Mouse (Mus musculus): Measurements from ENCODE around the gene Gstp3. TPM values are rescaled to one million over a fixed set of nuclear protein-coding genes. Genes with fewer than 3 reads are reported as not detected.
A peak's percentile ranks its signal among the peaks of the same experiment; 100 is the strongest.
"Not testable (repeated sequence)": the region's sequence is repeated elsewhere in the genome, so short reads cannot be mapped to it uniquely, and the experiment has no call there.

Gene Gstp3
- total RNA-seq, 2 experiments from 2014 or later = not detected

DNA sequence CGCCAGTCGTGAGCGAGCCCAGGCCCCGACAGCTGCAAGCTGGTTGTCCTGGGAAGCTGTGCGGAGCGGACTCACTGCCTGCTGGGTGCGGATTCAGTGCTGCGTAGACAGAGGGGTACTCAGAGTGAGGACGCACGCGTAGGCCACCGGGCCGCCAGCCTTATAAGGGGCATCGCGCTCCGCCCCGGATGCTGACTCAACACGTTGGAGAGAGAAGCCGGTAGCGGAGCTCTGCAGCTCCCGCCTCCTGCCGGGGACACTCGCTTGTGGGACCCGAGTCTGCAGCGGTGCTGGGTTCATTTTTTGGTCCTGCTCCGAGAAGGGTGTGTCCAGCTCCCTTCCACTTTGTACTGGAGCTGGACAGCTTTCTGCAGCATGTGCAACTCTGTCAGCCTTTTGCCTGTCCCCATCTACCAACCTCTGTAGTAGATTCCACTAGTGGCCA lies 21.6 kb downstream of the Gstp3 start, which contains the start of gene Gstp1:
Gstp1 (minus strand) TSS at position 198 of the 445 bp plus-strand sequence.
- Histone ChIP-seq H3K27ac (peak within 1 kb of the TSS; percentile 94), H3K4me3 (peak within 1 kb of the TSS; percentile 84)
- DNase-seq = peak; percentile 95
- intact Hi-C loops (cut with DNase I) = no loop called here
- TF ChIP-seq CTCF (IDR thresholded peaks at IDR 0.05) = peak; percentile 36; the same call in 1 of the 2 replicates

DNA sequence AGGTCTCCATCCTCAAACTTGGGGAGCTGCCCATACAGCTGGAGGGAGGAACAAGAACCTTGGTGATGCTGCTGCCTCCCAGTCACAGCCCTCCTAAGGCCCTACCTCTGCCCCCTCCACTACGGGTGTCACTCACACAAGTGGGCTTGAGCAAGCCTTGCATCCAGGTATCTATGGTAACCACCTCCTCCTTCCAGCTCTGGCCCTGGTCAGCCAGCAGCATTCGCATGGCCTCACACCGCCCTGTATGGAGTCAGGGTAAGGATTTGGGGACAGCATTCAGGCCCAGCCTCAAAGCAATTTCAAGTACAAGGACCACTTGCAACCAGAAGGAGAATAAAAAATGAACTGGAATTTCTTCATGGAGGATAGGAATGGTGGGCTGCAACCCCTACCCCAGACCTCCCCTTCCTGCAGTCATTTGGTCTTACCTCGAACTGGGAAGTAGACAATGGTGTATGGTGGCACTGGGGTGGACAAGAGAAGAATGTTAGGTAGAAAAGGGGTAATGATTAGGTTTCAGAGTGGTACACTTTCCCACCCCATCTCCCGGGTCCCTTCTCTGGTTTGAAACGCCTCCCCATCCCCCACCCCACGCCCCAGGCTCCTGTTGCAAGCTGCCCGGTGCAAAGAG lies 22.1 kb downstream of the Gstp3 start:
- DNase-seq; intact Hi-C loops (cut with DNase I): not testable (repeated sequence)
- peak overlapping the region; percentile 84 for H3K4me3 ChIP-seq
- H3K27ac ChIP-seq = peak overlapping the region; percentile 94

DNA sequence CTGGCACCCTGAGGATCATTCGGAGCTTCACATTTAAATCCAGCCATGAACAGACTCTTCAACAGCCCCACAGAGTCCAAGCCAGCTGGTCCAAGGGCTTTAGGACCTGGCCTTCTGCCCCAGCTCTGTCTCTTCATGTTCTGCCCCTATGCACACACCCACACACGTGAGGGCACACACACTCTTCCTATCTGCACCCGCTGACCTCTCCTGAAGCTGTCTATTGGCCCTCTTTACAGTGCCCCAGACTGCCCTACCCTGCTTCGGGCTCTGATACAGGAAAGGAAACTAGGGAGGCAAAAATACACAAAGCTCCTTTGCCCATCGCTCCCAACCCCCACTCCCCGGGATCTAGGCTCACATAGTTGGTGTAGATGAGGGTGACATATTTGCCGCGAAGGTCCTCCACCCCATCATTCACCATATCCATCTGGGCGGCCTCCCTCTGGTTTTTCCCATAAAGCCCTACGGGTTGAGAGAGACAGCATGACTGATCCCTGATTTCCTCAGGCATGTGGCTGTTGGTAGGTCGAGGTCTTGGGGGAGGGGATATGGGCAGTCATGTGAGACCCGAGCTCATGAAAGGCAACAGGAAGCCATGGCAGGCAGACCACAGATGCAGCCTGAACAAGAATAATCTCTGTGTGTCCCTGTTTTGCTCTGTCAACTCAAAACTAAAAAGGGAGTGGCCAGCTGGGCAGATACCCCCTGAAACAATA lies 22.9 kb downstream of the Gstp3 start:
- TF ChIP-seq CTCF (IDR thresholded peaks at IDR 0.05) = no peak
- H3K4me3 ChIP-seq = peak overlapping the region; percentile 28
- H3K27ac ChIP-seq = no peak overlapping the region
- DNase-seq = no peak
- intact Hi-C loops (cut with DNase I) = no loop called here

GRCm38 (mm10) chr19:4033742-4034141 lies 25.6 kb downstream of the Gstp3 start:
- Histone ChIP-seq H3K27ac (no peak overlapping the region), H3K4me3 (no peak overlapping the region)
- no peak for DNase-seq
- intact Hi-C loops (cut with DNase I) = no loop called here
- no peak for TF ChIP-seq CTCF (IDR thresholded peaks at IDR 0.05)

DNA sequence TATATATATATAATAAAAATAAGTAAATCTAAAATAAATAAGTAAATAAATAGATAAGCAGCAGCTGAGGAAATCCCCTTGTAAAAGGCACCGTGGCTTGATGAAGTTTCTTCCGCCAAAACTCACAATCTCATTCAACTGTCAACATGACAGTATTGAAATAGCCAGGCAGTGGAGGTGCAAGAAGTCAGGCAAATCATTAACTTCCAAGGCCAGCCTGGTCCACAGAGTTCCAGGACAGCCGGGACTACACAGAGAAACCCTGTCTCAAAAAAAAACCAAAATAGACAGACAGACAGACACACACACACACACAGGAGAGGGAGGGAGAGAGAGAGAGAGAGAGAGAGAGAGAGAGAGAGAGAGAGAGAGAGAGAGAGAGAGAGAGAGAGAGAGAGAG lies 26.1 kb downstream of the Gstp3 start:
- no peak overlapping the region for H3K4me3 ChIP-seq
- intact Hi-C loops (cut with DNase I) = no loop called here
- no peak for DNase-seq
- no peak overlapping the region for H3K27ac ChIP-seq
- no peak for TF ChIP-seq CTCF (IDR thresholded peaks at IDR 0.05)

DNA sequence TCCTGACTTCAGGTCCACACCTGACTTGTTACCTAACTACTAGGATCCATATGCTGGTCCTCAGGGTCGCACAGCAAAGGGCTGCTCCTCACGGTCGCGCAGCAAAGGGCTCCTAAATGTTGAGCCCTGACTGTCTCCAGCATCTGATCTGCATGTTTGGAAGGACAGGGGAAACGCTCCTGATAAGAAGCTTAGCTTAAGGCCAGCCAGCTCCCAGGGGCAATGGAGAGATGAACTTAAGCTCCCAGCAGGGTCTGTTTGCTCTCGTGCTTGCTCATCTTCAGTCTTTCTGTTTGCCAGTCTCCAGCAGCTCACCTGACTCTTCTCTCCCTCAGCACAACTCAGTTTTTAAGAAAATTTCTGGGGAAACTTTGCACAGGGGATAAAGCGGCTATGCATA lies 26.7 kb downstream of the Gstp3 start:
- no peak for TF ChIP-seq CTCF (IDR thresholded peaks at IDR 0.05)
- intact Hi-C loops (cut with DNase I) = no loop called here
- H3K4me3 ChIP-seq = no peak overlapping the region
- DNase-seq = no peak
- no peak overlapping the region for H3K27ac ChIP-seq

DNA sequence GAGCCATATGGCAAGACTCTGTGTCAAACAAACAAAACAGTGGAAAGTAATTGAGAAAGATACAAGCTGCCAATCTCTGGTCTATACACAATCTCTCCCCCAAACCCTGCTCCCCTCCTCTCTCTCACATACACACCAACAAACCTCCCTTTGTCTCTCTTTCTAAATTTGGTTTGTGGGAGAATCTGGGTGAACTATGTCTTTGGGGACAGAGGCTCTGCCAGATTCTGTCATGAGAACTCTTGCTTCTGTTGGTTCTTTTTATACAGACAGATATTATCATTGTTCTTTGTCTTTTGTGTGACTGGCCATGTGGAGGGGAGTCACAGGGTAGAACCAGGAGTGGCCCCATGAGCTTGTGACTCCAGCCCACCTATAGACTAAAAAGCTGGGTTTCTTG lies 31.8 kb downstream of the Gstp3 start:
- no peak overlapping the region for H3K4me3 ChIP-seq
- DNase-seq = no peak
- intact Hi-C loops (cut with DNase I) = no loop called here
- no peak overlapping the region for H3K27ac ChIP-seq
- no peak for TF ChIP-seq CTCF (IDR thresholded peaks at IDR 0.05)

DNA sequence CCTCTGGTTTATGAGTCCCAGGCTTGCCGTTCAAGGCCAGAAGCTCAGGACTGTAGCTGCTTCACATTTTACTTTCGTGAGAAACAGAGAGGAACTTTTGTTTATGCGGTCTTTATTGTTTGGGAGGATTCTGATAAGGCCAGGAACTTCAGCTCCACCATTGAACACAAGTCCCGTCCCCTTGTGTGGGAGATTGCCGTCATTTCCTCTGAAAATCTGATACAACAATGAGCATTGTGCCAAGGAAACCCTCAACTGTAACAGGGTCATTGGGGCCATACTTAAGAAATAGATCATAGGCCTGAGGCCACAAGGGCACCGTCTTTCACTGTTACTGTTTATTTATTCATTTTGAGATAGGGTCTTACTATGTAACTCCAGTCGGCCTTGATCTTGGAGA lies 36.2 kb downstream of the Gstp3 start:
- no peak for DNase-seq
- no peak for TF ChIP-seq CTCF (IDR thresholded peaks at IDR 0.05)
- intact Hi-C loops (cut with DNase I) = no loop called here
- no peak overlapping the region for H3K27ac ChIP-seq
- H3K4me3 ChIP-seq = no peak overlapping the region

GRCm38 (mm10) chr19:4018743-4019583 lies 40.4 kb downstream of the Gstp3 start:
- TF ChIP-seq CTCF (IDR thresholded peaks at IDR 0.05) = peak; percentile 96
- Histone ChIP-seq H3K4me3 (peak overlapping the region; percentile 47), H3K27ac (peak overlapping the region; percentile 77)
- peak; percentile 89 for DNase-seq
- intact Hi-C loops (cut with DNase I) = loop anchor here (1.0 to 5.0 kb wide), 3 partner anchors 29 to 208 kb away; partner anchors contain the start of genes Cdk2ap2 and Pitpnm1

DNA sequence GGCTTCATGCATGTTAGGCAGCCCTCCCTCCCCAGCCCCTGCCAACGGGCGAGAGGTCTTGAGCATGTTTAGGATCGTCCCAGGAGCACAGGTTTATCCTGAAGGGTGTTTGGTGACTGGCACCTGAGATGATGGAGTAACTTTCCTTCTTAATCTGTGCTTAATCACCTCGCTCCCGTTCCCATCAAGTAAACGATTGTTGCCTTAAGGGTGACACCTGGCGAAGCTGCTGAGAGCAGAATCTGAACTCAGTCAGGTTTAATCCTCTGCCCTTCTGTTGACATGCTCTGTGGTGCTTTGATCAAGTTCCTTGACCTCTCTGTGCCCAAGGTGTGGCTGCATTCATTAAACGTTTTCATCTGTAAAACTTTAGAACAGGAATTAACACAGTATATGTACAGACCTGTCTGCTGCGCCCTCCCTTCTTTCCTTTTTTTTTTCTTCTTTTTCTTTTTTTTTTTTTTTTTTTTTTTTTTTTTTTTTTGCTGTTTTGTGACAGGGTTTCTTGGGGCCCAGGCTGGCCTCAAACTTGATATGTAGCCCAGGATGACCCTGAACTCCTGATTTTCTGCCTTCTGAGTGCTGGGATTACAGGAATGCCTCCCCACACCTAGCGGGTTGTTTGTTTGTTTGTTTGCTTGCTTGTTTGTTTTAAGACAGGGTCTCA lies 41.3 kb downstream of the Gstp3 start:
- intact Hi-C loops (cut with DNase I) = loop anchor here (5.0 kb wide), 2 partner anchors 79 to 209 kb away; partner anchors contain the start of genes Cdk2ap2 and Pitpnm1

DNA sequence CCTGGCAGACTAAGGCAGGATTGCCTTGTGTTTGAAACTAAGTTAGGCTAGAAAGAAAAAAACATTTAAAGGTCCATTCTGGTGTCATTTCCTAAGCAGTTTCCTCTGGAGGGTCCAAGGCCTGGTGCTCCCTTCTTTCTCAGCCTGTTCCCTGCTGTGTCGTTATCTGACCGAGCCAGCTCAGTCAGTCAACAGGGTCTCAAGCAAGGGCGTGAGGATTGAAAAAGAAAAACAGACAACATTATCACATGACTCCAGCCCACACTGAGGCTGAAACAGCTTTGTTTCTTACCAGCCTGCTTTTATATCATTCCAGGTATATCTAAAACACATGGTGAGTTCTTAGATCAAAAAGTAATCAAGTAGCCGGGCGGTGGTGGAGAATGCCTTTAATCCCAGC lies 43.7 kb downstream of the Gstp3 start:
- intact Hi-C loops (cut with DNase I) = loop anchor here (5.0 kb wide), 2 partner anchors 82 to 212 kb away; partner anchors contain the start of genes Cdk2ap2 and Pitpnm1
- TF ChIP-seq CTCF (IDR thresholded peaks at IDR 0.05) = no peak
- no peak overlapping the region for H3K4me3 ChIP-seq
- no peak for DNase-seq
- no peak overlapping the region for H3K27ac ChIP-seq

More for the DNA sequence above, 41.3 kb downstream of the Gstp3 start:
- Histone ChIP-seq H3K27ac (no peak overlapping the region), H3K4me3 (no peak overlapping the region)
- no peak for DNase-seq
- TF ChIP-seq CTCF (IDR thresholded peaks at IDR 0.05) = no peak

- intact Hi-C loops (cut with DNase I) = loop anchor here (5.0 kb wide), 2 partner anchors 82 to 212 kb away; partner anchors contain the start of genes Cdk2ap2 and Pitpnm1
- Histone ChIP-seq H3K27ac (no peak overlapping the region), H3K4me3 (no peak overlapping the region)
- DNase-seq = no peak
- no peak for TF ChIP-seq CTCF (IDR thresholded peaks at IDR 0.05)
Observed at GRCm38 (mm10) chr19:4014802-4015201, 44.6 kb downstream of the Gstp3 start.

Data from gastrocnemius, adult 2 months (tissue).